In the genomic region with DNA sequence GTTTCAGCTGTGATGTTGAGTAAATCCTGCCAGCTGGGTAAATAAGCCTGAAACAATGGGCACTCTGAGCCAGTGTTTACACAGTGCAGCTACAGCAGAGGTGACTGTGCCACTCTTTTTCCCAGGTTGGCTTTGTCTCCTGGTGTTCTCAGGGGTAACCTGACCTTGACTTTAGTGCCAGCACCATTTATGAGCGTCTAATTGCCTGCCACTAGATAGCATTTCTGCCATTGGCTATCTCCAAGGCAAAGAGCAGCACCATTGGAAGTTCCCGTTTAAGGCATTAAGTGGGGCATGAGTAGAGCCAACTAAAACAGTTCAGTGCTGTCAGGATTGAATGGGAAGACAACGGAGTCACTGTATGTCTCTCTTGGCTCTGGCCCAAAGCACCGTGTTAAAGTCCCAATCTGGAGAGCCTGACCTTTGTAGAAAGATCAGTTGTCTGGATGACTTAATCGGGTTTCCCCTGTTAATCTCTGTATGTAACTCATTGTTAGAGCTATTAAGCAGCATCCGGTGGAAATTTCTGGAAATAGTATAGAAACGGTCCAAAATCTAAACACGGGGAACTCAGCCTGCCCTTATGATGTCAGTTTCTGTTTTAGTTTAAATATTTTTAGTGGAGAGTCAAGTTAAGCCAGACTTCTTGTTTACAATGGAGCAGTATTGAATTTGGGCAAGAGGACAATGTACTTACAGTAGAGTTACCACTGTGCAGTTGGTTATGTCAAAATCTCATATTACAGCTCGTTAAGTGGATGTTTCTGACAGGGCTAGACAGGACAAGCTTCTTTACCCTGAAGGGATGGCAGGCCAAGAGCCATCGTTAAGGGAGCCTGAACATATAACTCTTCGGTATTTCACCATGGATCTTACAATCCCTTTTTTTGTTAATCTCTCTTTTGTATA, we compare ENCODE assay signal across 8 mouse cellular contexts. TPM values are rescaled to one million over a fixed set of nuclear protein-coding genes. Genes with fewer than 3 reads are reported as not detected.
DNase-seq lines count a peak whose midpoint lies in the region; ATAC-seq and TF ChIP-seq lines count a peak whose summit lies in the region.

No protein-coding gene starts in this region.

- no peak overlapping the region for H3K27ac ChIP-seq in hindbrain, embryonic 11.5 days (ENCODE audit: low read depth, low read length)
- H3K27ac ChIP-seq in hindbrain, embryonic 10.5 days = no peak overlapping the region
- 0 out of 2 replicates have a peak overlapping the region, but pooled peaks have one; percentile 27 for H3K27ac ChIP-seq in hindbrain, embryonic 16.5 days (ENCODE audit: low read depth, low read length)
- no peak overlapping the region for H3K27ac ChIP-seq in midbrain, embryonic 13.5 days

- H3K4me2 ChIP-seq in hindbrain, embryonic 11.5 days (replicated peaks; ENCODE audit: low read depth, low read length) = no peak overlapping the region
- H3K4me2 ChIP-seq in hindbrain, embryonic 16.5 days (ENCODE audit: low read length) = no peak overlapping the region
- no peak overlapping the region for H3K4me2 ChIP-seq in midbrain, embryonic 13.5 days (replicated peaks)

- ATAC-seq in hindbrain, embryonic 11.5 days (ENCODE audit: low FRiP score) = no peak
- peak; percentile 64 for ATAC-seq in hindbrain, embryonic 16.5 days
- ATAC-seq in midbrain, embryonic 13.5 days = peak; percentile 68

- no peak overlapping the region for H3K9ac ChIP-seq in hindbrain, embryonic 11.5 days (ENCODE audit: low read depth, low read length)
- H3K9ac ChIP-seq in hindbrain, embryonic 16.5 days (ENCODE audit: low read depth, low read length) = no peak overlapping the region
- no peak overlapping the region for H3K9ac ChIP-seq in midbrain, embryonic 13.5 days (replicated peaks)

- no peaks in the 10 kb centered on the region for H3K36me3 ChIP-seq in hindbrain, embryonic 11.5 days (ENCODE audit: control insufficient read depth, insufficient read depth, low read length)
- H3K36me3 ChIP-seq in hindbrain, embryonic 10.5 days = no peaks in the 10 kb centered on the region
- no peaks in the 10 kb centered on the region for H3K36me3 ChIP-seq in hindbrain, embryonic 16.5 days (ENCODE audit: control insufficient read depth, insufficient read depth, low read length)
- H3K36me3 ChIP-seq in midbrain, embryonic 13.5 days = no peaks in the 10 kb centered on the region

- no peak overlapping the region for H3K4me3 ChIP-seq in hindbrain, embryonic 11.5 days (ENCODE audit: low read depth, low read length)
- H3K4me3 ChIP-seq in hindbrain, embryonic 10.5 days = no peak overlapping the region
- H3K4me3 ChIP-seq in hindbrain, embryonic 16.5 days (ENCODE audit: low read length) = no peak overlapping the region
- H3K4me3 ChIP-seq in midbrain, embryonic 13.5 days (replicated peaks) = no peak overlapping the region

- DNase-seq in hindbrain, embryonic 11.5 days (ENCODE audit: low spot score) = peak; percentile 4
- DNase-seq in hindbrain, embryonic 10.5 days (ENCODE audit: low spot score) = no peak
- DNase-seq in brain, embryonic 14.5 days (ENCODE audit: low read depth) = peak; percentile 63
- DNase-seq in adrenal gland, adult 2 months = no peak
- DNase-seq in MN1 (ENCODE audit: low spot score) = no peak
- no peak for DNase-seq in urinary bladder, postnatal 25 days (ENCODE audit: low spot score)

- no peak for TF ChIP-seq POLR2A in brain, embryonic 14.5 days (IDR thresholded peaks at IDR 0.05; ENCODE audit: borderline replicate concordance, extremely low read depth, insufficient read depth, insufficient read length, poor library complexity, severe bottlenecking)

- H3K9me3 ChIP-seq in hindbrain, embryonic 11.5 days (ENCODE audit: control insufficient read depth, low read length) = no peaks in the 10 kb centered on the region
- H3K9me3 ChIP-seq in hindbrain, embryonic 10.5 days = no peaks in the 10 kb centered on the region
- H3K9me3 ChIP-seq in hindbrain, embryonic 16.5 days (ENCODE audit: control insufficient read depth, low read length) = no peaks in the 10 kb centered on the region
- no peaks in the 10 kb centered on the region for H3K9me3 ChIP-seq in midbrain, embryonic 13.5 days

- 65% methylated on average over 11 of the region's 11 CpGs for WGBS in hindbrain, embryonic 11.5 days
- WGBS in hindbrain, embryonic 10.5 days = 79% methylated on average over 11 of the region's 11 CpGs
- WGBS in hindbrain, embryonic 16.5 days = 59% methylated on average over 11 of the region's 11 CpGs
- WGBS in midbrain, embryonic 13.5 days = 59% methylated on average over 11 of the region's 11 CpGs

- no peak for TF ChIP-seq CTCF in brain, embryonic 14.5 days (IDR thresholded peaks at IDR 0.05; ENCODE audit: borderline replicate concordance, extremely low read depth, insufficient read depth, insufficient read length)

- H3K4me1 ChIP-seq in hindbrain, embryonic 11.5 days (replicated peaks; ENCODE audit: control insufficient read depth, insufficient read depth, low read length) = no peaks in the 10 kb centered on the region
- no peaks in the 10 kb centered on the region for H3K4me1 ChIP-seq in hindbrain, embryonic 10.5 days (replicated peaks)
- peaks cover 2% of the 10 kb centered on the region; the same call in 1 of the 2 replicates for H3K4me1 ChIP-seq in hindbrain, embryonic 16.5 days (ENCODE audit: control insufficient read depth, insufficient read depth, low read depth, low read length)
- 0 out of 2 replicates have a peak, but pooled peaks cover 4% of the 10 kb centered on the region for H3K4me1 ChIP-seq in midbrain, embryonic 13.5 days (replicated peaks)

- H3K27me3 ChIP-seq in hindbrain, embryonic 11.5 days (ENCODE audit: control insufficient read depth, insufficient read depth, low read length) = no peaks in the 10 kb centered on the region
- no peaks in the 10 kb centered on the region for H3K27me3 ChIP-seq in hindbrain, embryonic 10.5 days (ENCODE audit: insufficient read depth, poor library complexity, severe bottlenecking)
- H3K27me3 ChIP-seq in hindbrain, embryonic 16.5 days (replicated peaks; ENCODE audit: control insufficient read depth, insufficient read depth, low read length) = no peaks in the 10 kb centered on the region
- no peaks in the 10 kb centered on the region for H3K27me3 ChIP-seq in midbrain, embryonic 13.5 days

RNA-seq across cellular contexts. Expression of gene Stat4, which starts 10.1 kb away (rescaled TPM):
- 0.93 and 0.95 TPM in 2 replicates for polyA plus RNA-seq in hindbrain, embryonic 11.5 days (2014; fragmentation: Nextera tagmentation; extraction: Ambion mirVana)
- 1.3 and 1.4 TPM in 2 replicates for polyA plus RNA-seq in hindbrain, embryonic 10.5 days (2016; fragmentation: Nextera tagmentation; extraction: Ambion mirVana)
- 0.38 and 0.42 TPM in 2 replicates for polyA plus RNA-seq in brain, embryonic 14.5 days (2012; rRNA removed)
- polyA plus RNA-seq in hindbrain, embryonic 16.5 days (2015; fragmentation: Nextera tagmentation; extraction: Ambion mirVana) = 0.31 and 0.82 TPM in 2 replicates
- 0.85 and 1.2 TPM in 2 replicates for polyA plus RNA-seq in midbrain, embryonic 13.5 days (2015; fragmentation: Nextera tagmentation; extraction: Ambion mirVana)
- under 1 TPM; 0.28 to 0.43 TPM for total RNA-seq in adrenal gland, adult 2 months (2021)
- polyA plus RNA-seq in adrenal gland, adult 2 months (2012; rRNA removed) = not detected in 2 replicates

Comparison
In these comparisons a context has a peak if more than half of its experiments do, and no peak if none do; other contexts are left out.
1. DNase-seq: peak in hindbrain, embryonic 11.5 days (single experiment) and brain, embryonic 14.5 days (single experiment); none in hindbrain, embryonic 10.5 days (single experiment), adrenal gland, adult 2 months (single experiment), MN1 (single experiment) and urinary bladder, postnatal 25 days (single experiment).